Mouse (Mus musculus) embryonic facial prominence, embryonic 10.5 days (tissue): ENCODE measurements around the gene Gm21885. TPM values are rescaled to one million over a fixed set of nuclear protein-coding genes. Genes with fewer than 3 reads are reported as not detected.
A peak's percentile ranks its signal among the peaks of the same experiment; 100 is the strongest.

Experiments used
- DNase-seq: peaks from one replicate; pipeline ENCODE4 v3.0.0-alpha.2; 2017; ENCODE audit warnings: low spot score
- H3K27ac ChIP-seq: fragments of 300-500 bp; sonication (generic); replicated peaks from 2 replicates; pipeline ENCODE4 v1.5.1; 2016; ENCODE audit warnings: mild to moderate bottlenecking
- H3K27me3 ChIP-seq: fragments of 300-500 bp; sonication (generic); replicated peaks from 2 replicates; pipeline ENCODE4 v1.6.1; 2016; ENCODE audit warnings: low read depth, mild to moderate bottlenecking; ENCODE audit not compliant: poor library complexity, severe bottlenecking
- H3K36me3 ChIP-seq: fragments of 300-500 bp; sonication (generic); replicated peaks from 2 replicates; pipeline ENCODE4 v1.6.1; 2016; ENCODE audit warnings: mild to moderate bottlenecking, moderate library complexity
- H3K4me1 ChIP-seq: fragments of 300-500 bp; sonication (generic); 2 replicates; pipeline ENCODE4 v1.6.1; 2016
- H3K4me3 ChIP-seq: fragments of 300-500 bp; sonication (generic); 2 replicates; pipeline ENCODE4 v1.5.1; 2016; ENCODE audit warnings: mild to moderate bottlenecking, moderate library complexity
- H3K9me3 ChIP-seq: fragments of 300-500 bp; sonication (generic); 2 replicates; pipeline ENCODE4 v1.6.1; 2016; ENCODE audit warnings: mild to moderate bottlenecking
- WGBS: fragments of 180-500 bp; shearing (Covaris S2); methylation state at CpG from one replicate; pipeline ENCODE4 v1.1.7; 2016; 5-methylcytosine and 5-hydroxymethylcytosine counted together
- polyA plus RNA-seq: library from polyadenylated mRNA; unstranded; fragments of >200 nt; fragmentation: Nextera tagmentation; extraction: Ambion mirVana; gene quantifications from 2 replicates; pipeline ENCODE4 v1.2.1, GENCODE M21; 2016

Gene Gm21885
- 0.39 TPM in 1 of 2 replicates, not detected in the other for polyA plus RNA-seq

- peaks cover 15% of the 10 kb centered on the region for H3K4me1 ChIP-seq
- H3K9me3 ChIP-seq, result no peaks in the 10 kb centered on the region
- no peak within 1 kb of the TSS for H3K27ac ChIP-seq
- no peak for DNase-seq
- H3K27me3 ChIP-seq, result 0 out of 2 replicates have a peak, but pooled peaks cover under 1% of the 10 kb centered on the region
- WGBS, result 88% methylated on average over 11 of the region's 11 CpGs
- 0 out of 2 replicates have a peak within 1 kb of the TSS, but pooled peaks have one; percentile 2 for H3K4me3 ChIP-seq
- peaks cover 40% of the 10 kb centered on the region for H3K36me3 ChIP-seq
These were observed at the start of gene Gm21885 for GRCm38 (mm10) chr11:94281199-94282181. Gene Gm21885 (plus strand): TSS chr11:94281873.

- Histone ChIP-seq H3K4me1 (peaks cover 32% of the 10 kb centered on the region), H3K36me3 (no peaks in the 10 kb centered on the region), H3K27me3 (no peaks in the 10 kb centered on the region), H3K4me3 (no peak overlapping the region), H3K9me3 (no peaks in the 10 kb centered on the region), H3K27ac (peak overlapping the region; percentile 12; the same call in 1 of the 2 replicates)
- DNase-seq, result no peak
- WGBS, result 69% methylated on average over 6 of the region's 6 CpGs
These were observed 48.3 kb upstream of the Gm21885 start for GRCm38 (mm10) chr11:94233405-94233804.

GRCm38 (mm10) chr11:94234380-94234779, 47.3 kb upstream of the Gm21885 start:
- WGBS, result 92% methylated on average over 12 of the region's 12 CpGs
- H3K27me3 ChIP-seq, result no peaks in the 10 kb centered on the region
- H3K27ac ChIP-seq, result no peak overlapping the region
- H3K9me3 ChIP-seq, result no peaks in the 10 kb centered on the region
- no peak for DNase-seq
- no peaks in the 10 kb centered on the region for H3K36me3 ChIP-seq
- peaks cover 29% of the 10 kb centered on the region for H3K4me1 ChIP-seq
- no peak overlapping the region for H3K4me3 ChIP-seq

GRCm38 (mm10) chr11:94234857-94235256, 46.8 kb upstream of the Gm21885 start:
- no peak overlapping the region for H3K27ac ChIP-seq
- H3K4me3 ChIP-seq, result no peak overlapping the region

GRCm38 (mm10) chr11:94236074-94236473, 45.6 kb upstream of the Gm21885 start:
- Histone ChIP-seq H3K4me3 (0 out of 2 replicates have a peak overlapping the region, but pooled peaks have one; percentile 11), H3K4me1 (peaks cover 40% of the 10 kb centered on the region), H3K27ac (peak overlapping the region; percentile 84), H3K36me3 (no peaks in the 10 kb centered on the region), H3K9me3 (no peaks in the 10 kb centered on the region), H3K27me3 (peaks cover 4% of the 10 kb centered on the region; the same call in 1 of the 2 replicates)
- peak; percentile 81 for DNase-seq
- 24% methylated on average over 3 of the region's 3 CpGs for WGBS

More at GRCm38 (mm10) chr11:94234857-94235256, 46.8 kb upstream of the Gm21885 start:
- no peak for DNase-seq
- Histone ChIP-seq H3K4me1 (peaks cover 34% of the 10 kb centered on the region), H3K9me3 (no peaks in the 10 kb centered on the region), H3K36me3 (no peaks in the 10 kb centered on the region), H3K27me3 (no peaks in the 10 kb centered on the region)
- WGBS, result 90% methylated on average over 8 of the region's 8 CpGs

- Histone ChIP-seq H3K27me3 (peaks cover 29% of the 10 kb centered on the region), H3K4me1 (peaks cover 44% of the 10 kb centered on the region), H3K4me3 (no peak overlapping the region), H3K27ac (no peak overlapping the region), H3K36me3 (no peaks in the 10 kb centered on the region), H3K9me3 (no peaks in the 10 kb centered on the region)
- DNase-seq, result no peak
- WGBS, result 92% methylated on average over 8 of the region's 8 CpGs
These were observed 42.9 kb upstream of the Gm21885 start for GRCm38 (mm10) chr11:94238786-94239185.

- Histone ChIP-seq H3K4me3 (no peak overlapping the region), H3K36me3 (no peaks in the 10 kb centered on the region), H3K9me3 (no peaks in the 10 kb centered on the region), H3K27me3 (peaks cover 38% of the 10 kb centered on the region), H3K27ac (peak overlapping the region; percentile 58), H3K4me1 (peaks cover 53% of the 10 kb centered on the region)
- DNase-seq, result no peak
- WGBS, result 40% methylated on average over 9 of the region's 9 CpGs
These were observed 42.0 kb upstream of the Gm21885 start for GRCm38 (mm10) chr11:94239706-94240105.

- peak; percentile 72 for DNase-seq
- 2% methylated on average over 29 of the region's 29 CpGs for WGBS
- H3K36me3 ChIP-seq, result no peaks in the 10 kb centered on the region
- no peaks in the 10 kb centered on the region for H3K9me3 ChIP-seq
- H3K4me1 ChIP-seq, result peaks cover 73% of the 10 kb centered on the region
- peak overlapping the region; percentile 80 for H3K27ac ChIP-seq
- H3K4me3 ChIP-seq, result peak overlapping the region; percentile 49
- peaks cover 42% of the 10 kb centered on the region for H3K27me3 ChIP-seq
These were observed 38.8 kb upstream of the Gm21885 start for GRCm38 (mm10) chr11:94242760-94243421.

- 28% methylated on average over 15 of the region's 15 CpGs for WGBS
- DNase-seq, result peak; percentile 37
- Histone ChIP-seq H3K4me1 (peaks cover 73% of the 10 kb centered on the region), H3K36me3 (no peaks in the 10 kb centered on the region), H3K27me3 (peaks cover 42% of the 10 kb centered on the region), H3K4me3 (peak overlapping the region; percentile 49), H3K9me3 (no peaks in the 10 kb centered on the region), H3K27ac (peak overlapping the region; percentile 80)
These were observed 38.1 kb upstream of the Gm21885 start for GRCm38 (mm10) chr11:94243422-94244180.

GRCm38 (mm10) chr11:94244385-94244784, 37.3 kb upstream of the Gm21885 start:
- WGBS, result 51% methylated on average over 9 of the region's 9 CpGs
- H3K27me3 ChIP-seq, result peaks cover 42% of the 10 kb centered on the region
- no peaks in the 10 kb centered on the region for H3K36me3 ChIP-seq
- H3K4me3 ChIP-seq, result no peak overlapping the region
- H3K9me3 ChIP-seq, result no peaks in the 10 kb centered on the region
- peak overlapping the region; percentile 85 for H3K27ac ChIP-seq
- DNase-seq, result no peak
- peaks cover 71% of the 10 kb centered on the region for H3K4me1 ChIP-seq

GRCm38 (mm10) chr11:94245955-94246788, 35.5 kb upstream of the Gm21885 start, which contains the start of gene Wfikkn2:
Gene Wfikkn2 (minus strand): TSS chr11:94246005.
- H3K4me3 ChIP-seq, result peak within 1 kb of the TSS; percentile 28; the same call in 1 of the 2 replicates
- 41% methylated on average over 17 of the region's 17 CpGs for WGBS
- H3K36me3 ChIP-seq, result no peaks in the 10 kb centered on the region
- peak within 1 kb of the TSS; percentile 85 for H3K27ac ChIP-seq
- no peaks in the 10 kb centered on the region for H3K9me3 ChIP-seq
- H3K4me1 ChIP-seq, result peaks cover 60% of the 10 kb centered on the region
- DNase-seq, result peak; percentile 90
- peaks cover 37% of the 10 kb centered on the region for H3K27me3 ChIP-seq
